Mouse (Mus musculus): Measurements from ENCODE around the gene Rab40c.

DNA sequence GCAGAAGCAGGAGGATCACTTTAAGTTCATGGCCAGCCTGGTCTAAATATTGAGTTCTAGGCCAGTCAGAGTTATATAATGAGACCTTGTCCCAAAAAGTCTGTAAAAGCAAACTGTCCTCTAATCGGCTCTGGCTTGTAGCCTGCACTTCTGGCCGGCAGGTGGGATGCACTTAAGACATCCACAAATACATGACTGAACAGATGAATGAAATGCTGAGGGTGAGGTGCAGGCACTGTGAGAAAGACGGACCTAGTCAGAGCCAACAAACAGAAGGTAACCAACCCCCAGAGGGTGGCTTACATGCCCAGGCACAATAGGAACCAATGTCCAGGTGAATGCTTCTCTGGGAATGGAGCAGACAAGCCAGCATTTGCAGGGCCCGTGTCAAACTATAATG, 5.2 kb downstream of the Rab40c start:
- TF ChIP-seq CTCF (IDR thresholded peaks at IDR 0.05; ENCODE audit: extremely low read depth, insufficient read length, insufficient replicate concordance, low read depth, low read length) (no peak), POLR2A (IDR thresholded peaks at IDR 0.05; ENCODE audit: low read depth, low read length) (no peak)
